Mouse (Mus musculus) embryonic facial prominence, embryonic 11.5 days (tissue): ENCODE measurements around the gene Cwc25. TPM values are rescaled to one million over a fixed set of nuclear protein-coding genes. Genes with fewer than 3 reads are reported as not detected.
A peak's percentile ranks its signal among the peaks of the same experiment; 100 is the strongest.

Experiments
- ATAC-seq: fragments of 200-750 bp; cut with Nextera tagmentation; replicated peaks from 2 replicates; pipeline ENCODE4 v1.8.0; 2017; ENCODE audit warnings: low read depth; ENCODE audit not compliant: insufficient number of reproducible peaks, low FRiP score, low TSS enrichment
- DNase-seq: peaks from one replicate; pipeline ENCODE4 v3.0.0-alpha.2; 2015; ENCODE audit warnings: low spot score
- H3K27ac ChIP-seq: fragments of 300-500 bp; sonication (generic); replicated peaks from 2 replicates; pipeline ENCODE4 v1.5.1; 2014; ENCODE audit warnings: mild to moderate bottlenecking, low read depth, low read length, control low read depth
- H3K27me3 ChIP-seq: fragments of 300-500 bp; sonication (generic); 2 replicates; pipeline ENCODE4 v1.6.1; 2014; ENCODE audit warnings: mild to moderate bottlenecking, low read length, moderate library complexity, mixed read lengths; ENCODE audit not compliant: control insufficient read depth, insufficient read depth
- H3K36me3 ChIP-seq: fragments of 300-500 bp; sonication (generic); replicated peaks from 2 replicates; pipeline ENCODE4 v1.6.1; 2014; ENCODE audit warnings: low read depth, mild to moderate bottlenecking, low read length, moderate library complexity, mixed read lengths; ENCODE audit not compliant: control insufficient read depth, insufficient read depth
- H3K4me1 ChIP-seq: fragments of 300-500 bp; sonication (generic); 2 replicates; pipeline ENCODE4 v1.6.1; 2014; ENCODE audit warnings: low read length, mixed read lengths; ENCODE audit not compliant: control insufficient read depth, insufficient read depth
- H3K4me2 ChIP-seq: fragments of 300-500 bp; sonication (generic); 2 replicates; pipeline ENCODE4 v1.6.1; 2014; ENCODE audit warnings: low read depth, mild to moderate bottlenecking, control low read depth, low read length, moderate library complexity
- H3K4me3 ChIP-seq: fragments of 300-500 bp; sonication (generic); 2 replicates; pipeline ENCODE4 v1.5.1; 2014; ENCODE audit warnings: low read depth, low read length, control low read depth
- H3K9ac ChIP-seq: fragments of 300-500 bp; sonication (generic); replicated peaks from 2 replicates; pipeline ENCODE4 v1.6.1; 2014; ENCODE audit warnings: mild to moderate bottlenecking, control low read depth, low read length
- H3K9me3 ChIP-seq: fragments of 300-500 bp; sonication (generic); replicated peaks from 2 replicates; pipeline ENCODE4 v1.6.1; 2016; ENCODE audit warnings: mild to moderate bottlenecking, low read length, inconsistent platforms, mixed read lengths; ENCODE audit not compliant: control insufficient read depth
- WGBS: fragments of 180-500 bp; shearing (Covaris S2); extraction: QIAGEN DNeasy Blood & Tissue Kit; methylation state at CpG from one replicate; pipeline ENCODE4 v1.1.7; 2014; 5-methylcytosine and 5-hydroxymethylcytosine counted together
- microRNA-seq: library from miRNA; unstranded; fragments of <30 nt; microRNA quantifications from one replicate; pipeline ENCODE4, GENCODE M21; 2016; ENCODE audit warnings: borderline number of aligned reads
- polyA plus RNA-seq: library from polyadenylated mRNA; unstranded; fragments of >200 nt; fragmentation: Nextera tagmentation; extraction: Ambion mirVana; gene quantifications from 2 replicates; pipeline ENCODE4 v1.2.1, GENCODE M21; 2014

Cwc25 gene
- polyA plus RNA-seq, 1 experiment from 2014 or later = 13.1 TPM

DNA sequence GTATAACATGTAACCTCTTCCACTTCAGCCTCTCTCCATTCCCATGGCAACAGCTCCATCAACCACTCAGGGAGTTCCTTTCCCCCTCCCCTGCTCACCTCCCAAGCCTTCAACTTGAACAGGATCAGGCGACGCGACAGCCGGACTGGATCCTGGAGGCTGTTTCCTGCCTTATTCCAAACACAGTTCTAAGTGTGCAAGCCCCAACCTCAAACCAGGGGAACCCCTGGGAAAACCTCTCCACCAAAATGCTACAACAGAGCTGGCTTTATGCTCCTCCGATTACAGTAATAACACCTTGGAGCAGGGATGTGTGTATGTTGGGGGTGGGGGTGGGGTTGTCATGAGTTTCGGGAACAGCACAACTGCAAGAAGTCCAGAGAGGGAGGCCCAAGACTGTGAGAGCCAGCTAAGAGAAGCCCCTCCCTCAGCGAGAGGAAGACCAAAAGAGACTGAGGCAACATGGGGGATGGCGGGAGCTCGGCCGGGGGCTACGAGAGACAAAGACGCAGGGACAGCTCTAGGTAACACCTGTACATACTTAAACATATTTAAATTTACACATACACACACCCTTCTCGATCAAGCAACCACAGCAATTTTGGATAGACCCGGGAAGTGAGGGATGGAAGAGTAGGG is 68.3 kb downstream of the Cwc25 start:
- 2% methylated on average over 14 of the region's 14 CpGs for WGBS
- Histone ChIP-seq H3K4me1 (peaks cover 18% of the 10 kb centered on the region), H3K9ac (peak overlapping the region; percentile 83), H3K4me3 (peak overlapping the region; percentile 87), H3K36me3 (no peaks in the 10 kb centered on the region; the same call in 1 of the 2 replicates), H3K9me3 (no peaks in the 10 kb centered on the region), H3K27me3 (no peaks in the 10 kb centered on the region), H3K27ac (peak overlapping the region; percentile 94), H3K4me2 (peak overlapping the region; percentile 81)
- DNase-seq (peak; percentile 69), ATAC-seq (peak; percentile 11; the same call in 1 of the 2 replicates)

DNA sequence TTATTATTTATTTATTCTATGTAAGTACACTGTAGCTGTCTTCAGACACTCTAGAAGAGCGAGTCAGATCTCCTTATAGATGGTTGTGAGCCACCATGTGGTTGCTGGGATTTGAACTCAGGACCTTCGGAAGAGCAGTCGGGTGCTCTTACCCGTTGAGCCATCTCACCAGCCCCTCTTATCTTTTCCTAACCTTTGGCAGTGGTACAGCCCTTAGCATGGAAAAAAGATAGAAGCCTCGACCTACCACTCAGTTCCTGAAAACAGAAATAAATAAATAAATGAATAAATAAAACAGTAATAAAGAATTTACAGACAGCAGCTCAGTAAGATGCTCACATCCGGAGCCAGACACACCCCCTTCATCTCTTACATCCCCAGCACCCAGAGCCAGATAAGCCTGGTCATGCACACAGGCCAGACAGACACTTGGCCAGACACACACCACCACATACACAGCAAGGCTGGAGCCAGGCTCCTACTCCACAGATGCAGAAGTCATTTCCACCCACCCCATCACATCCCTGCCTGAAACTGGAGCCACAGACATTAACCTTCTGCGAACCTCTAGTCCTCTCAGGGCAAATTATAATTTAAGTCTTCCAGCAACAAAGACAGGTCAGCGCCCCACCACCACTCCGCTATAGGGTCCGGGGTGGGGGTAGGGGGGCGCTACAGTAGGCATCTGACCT is 69.0 kb downstream of the Cwc25 start:
- Histone ChIP-seq H3K9me3 (no peaks in the 10 kb centered on the region), H3K4me3 (peak overlapping the region; percentile 87), H3K27ac (peak overlapping the region; percentile 94; the same call in 1 of the 2 replicates), H3K9ac (peak overlapping the region; percentile 83), H3K36me3 (peaks cover 4% of the 10 kb centered on the region), H3K4me2 (peak overlapping the region; percentile 81), H3K27me3 (no peaks in the 10 kb centered on the region), H3K4me1 (peaks cover 18% of the 10 kb centered on the region)
- WGBS = 52% methylated on average over 11 of the region's 11 CpGs
- ATAC-seq = no peak
- DNase-seq = no peak

- H3K4me2 ChIP-seq = no peak overlapping the region
- peaks cover 18% of the 10 kb centered on the region for H3K4me1 ChIP-seq
- H3K36me3 ChIP-seq = peaks cover 7% of the 10 kb centered on the region
- WGBS = 57% methylated on average over 8 of the region's 8 CpGs
- ATAC-seq (no peak), DNase-seq (no peak)
- no peaks in the 10 kb centered on the region for H3K27me3 ChIP-seq
- no peaks in the 10 kb centered on the region for H3K9me3 ChIP-seq
- H3K4me3 ChIP-seq = no peak overlapping the region
- H3K27ac ChIP-seq = no peak overlapping the region
- H3K9ac ChIP-seq = no peak overlapping the region
Observed at GRCm38 (mm10) chr11:97696669-97697068, 69.7 kb downstream of the Cwc25 start.

DNA sequence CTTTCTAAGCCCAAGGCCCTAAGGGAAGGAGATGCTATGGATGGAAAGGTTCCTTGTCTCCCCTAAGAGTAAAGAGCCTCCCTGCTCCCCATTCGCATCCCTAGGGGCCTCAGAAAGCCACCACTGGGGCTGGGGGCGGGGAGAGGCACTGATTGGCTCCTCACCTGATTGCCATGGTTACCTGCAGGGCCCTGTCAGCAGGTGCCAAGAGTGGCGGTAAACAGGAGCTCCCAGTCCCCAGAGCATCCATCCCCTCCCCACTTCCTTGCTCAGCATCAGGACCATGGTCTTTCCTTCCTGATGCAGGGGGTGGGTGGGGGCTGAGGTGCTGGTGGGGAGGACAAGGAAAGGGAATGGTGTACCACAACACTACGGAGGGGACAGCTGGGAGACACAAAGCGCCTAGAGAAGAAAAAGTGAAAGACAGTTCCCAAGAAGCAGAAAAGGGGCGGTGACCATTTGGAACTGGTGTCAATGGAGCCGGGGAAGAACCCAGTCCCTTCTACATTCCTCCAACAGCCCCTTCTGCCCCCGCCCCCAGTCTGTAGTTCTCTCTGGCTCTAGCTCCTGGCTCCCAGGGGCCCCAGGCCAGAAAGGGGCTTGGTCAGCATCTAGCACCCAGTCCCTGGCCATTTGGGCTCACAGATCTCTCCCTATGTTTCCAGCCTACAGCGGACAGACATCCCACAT is 70.5 kb downstream of the Cwc25 start:
- Histone ChIP-seq H3K27ac (no peak overlapping the region), H3K9ac (peak overlapping the region; percentile 22; the same call in 1 of the 2 replicates), H3K9me3 (no peaks in the 10 kb centered on the region), H3K4me2 (peak overlapping the region; percentile 17; the same call in 1 of the 2 replicates), H3K4me1 (peaks cover 15% of the 10 kb centered on the region), H3K27me3 (no peaks in the 10 kb centered on the region), H3K4me3 (no peak overlapping the region; the same call in 1 of the 2 replicates), H3K36me3 (peaks cover 14% of the 10 kb centered on the region)
- no peak for ATAC-seq
- 33% methylated on average over 9 of the region's 9 CpGs for WGBS
- no peak for DNase-seq

Small RNA genes within 50 kb of the gene (microRNA-seq; reads per million reads assigned to microRNA genes)
- gene Mir8102 = not detected

Other genes with a start within 250 kb of the Cwc25 start
- gene Srcin1, start 190.4 kb downstream of the Cwc25 start, polyA plus RNA-seq = 0.55 and 0.56 TPM in 2 replicates
- 9.0 and 9.7 TPM in 2 replicates for gene Epop, start 136.9 kb downstream of the Cwc25 start, polyA plus RNA-seq
- gene Mllt6, start 103.1 kb downstream of the Cwc25 start, polyA plus RNA-seq = 3.7 and 3.9 TPM in 2 replicates
- gene Cisd3, start 80.7 kb downstream of the Cwc25 start, polyA plus RNA-seq = 11.8 TPM in 2 replicates
- gene Pcgf2, start 66.1 kb downstream of the Cwc25 start, polyA plus RNA-seq = 18.0 and 21.8 TPM in 2 replicates
- 476 and 532 TPM in 2 replicates for gene Psmb3, start 63.2 kb downstream of the Cwc25 start, polyA plus RNA-seq
- 2.6 and 2.8 TPM in 2 replicates for gene Pip4k2b, start 21.9 kb downstream of the Cwc25 start, polyA plus RNA-seq
- gene 1700001P01Rik, start 9.4 kb upstream of the Cwc25 start, polyA plus RNA-seq = not detected in 2 replicates
- gene Rpl23, start 15.9 kb upstream of the Cwc25 start, polyA plus RNA-seq = 524 and 537 TPM in 2 replicates
- 62.6 and 67.8 TPM in 2 replicates for gene Lasp1, start 32.4 kb upstream of the Cwc25 start, polyA plus RNA-seq
- 15.4 and 20.0 TPM in 2 replicates for gene B230217C12Rik, start 74.2 kb upstream of the Cwc25 start, polyA plus RNA-seq
- gene Fbxo47, start 117.6 kb upstream of the Cwc25 start, polyA plus RNA-seq = 0.60 and 0.61 TPM in 2 replicates
- gene Plxdc1, start 219.9 kb upstream of the Cwc25 start, polyA plus RNA-seq = 0.11 and 0.17 TPM in 2 replicates
- gene Arl5c, start 229.6 kb upstream of the Cwc25 start, polyA plus RNA-seq = 4.6 and 5.7 TPM in 2 replicates